Mouse (Mus musculus): ENCODE data around the gene 3300002I08Rik. TPM values are rescaled to one million over a fixed set of nuclear protein-coding genes. Genes with fewer than 3 reads are reported as not detected.
"Not testable (repeated sequence)": the region's sequence is repeated elsewhere in the genome, so short reads cannot be mapped to it uniquely, and the experiment has no call there.

Gene 3300002I08Rik
- 1 to 10 TPM; 4.4 to 5.1 TPM for total RNA-seq (2021)
- 1.7 and 2.1 TPM in 2 replicates for polyA plus RNA-seq (2012; rRNA removed)
- long read RNA-seq, partial matches to known transcripts: 0 of 2 reads
- long read RNA-seq, other reads (novel, unspliced or antisense): 2 of 2 reads

DNA sequence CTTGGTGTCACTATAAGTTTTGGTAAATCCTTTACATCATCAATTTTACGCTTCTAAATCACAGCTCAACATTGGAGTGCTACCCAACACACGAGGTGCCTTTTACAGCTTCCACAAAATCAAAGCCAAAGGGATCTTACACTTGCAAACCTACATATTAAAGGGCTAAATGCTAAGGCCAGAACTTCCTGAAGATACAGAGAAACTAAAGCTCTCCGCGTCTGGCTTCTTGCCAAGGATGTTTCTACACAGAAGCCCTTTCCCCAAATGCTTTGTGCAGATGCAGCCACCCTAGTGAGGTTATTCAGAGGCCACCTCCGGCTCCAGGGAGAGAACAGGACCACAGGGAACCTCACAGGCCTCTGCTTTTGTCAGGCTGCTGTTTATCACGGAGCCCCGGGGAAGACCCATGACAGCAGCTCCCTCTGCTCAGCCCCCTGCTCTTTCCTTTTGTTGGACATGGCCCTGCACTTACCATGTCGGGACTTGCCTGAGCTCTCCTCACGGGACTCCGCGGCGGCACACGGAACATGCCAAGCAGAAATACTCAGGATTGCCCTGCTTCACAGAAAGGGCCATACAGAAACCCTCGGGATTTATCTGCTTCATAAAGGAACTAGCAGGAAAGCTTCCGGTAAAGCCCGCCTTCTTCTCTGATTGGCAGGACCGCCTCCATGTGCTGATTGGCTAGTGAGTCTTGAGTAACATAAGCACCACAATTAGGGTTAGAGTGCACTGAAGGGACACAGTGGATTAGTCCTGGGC lies at the start of gene 3300002I08Rik:
3300002I08Rik (minus strand) TSS at position 653 of the 765 bp plus-strand sequence.
- peak; percentile 93 for DNase-seq

DNA sequence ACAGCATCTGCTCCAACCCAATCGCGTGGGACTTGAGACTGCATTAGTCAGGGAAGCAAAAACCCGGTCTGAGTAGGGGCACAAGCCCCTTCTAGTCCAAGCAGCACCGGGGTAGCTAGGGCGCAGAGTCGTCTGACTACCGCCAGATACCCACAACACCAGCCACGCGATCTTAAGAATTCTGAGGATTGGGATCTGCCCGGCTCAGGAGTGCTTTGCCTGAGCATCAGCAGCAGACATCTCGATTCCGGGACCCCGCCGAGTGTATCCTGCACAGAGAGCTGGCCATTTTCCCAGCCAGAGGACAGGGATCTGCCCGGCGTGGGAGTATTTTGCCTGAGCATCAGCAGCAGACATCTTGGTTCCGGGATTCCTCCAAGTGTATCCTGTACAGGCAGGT lies 49.6 kb upstream of the 3300002I08Rik start:
- not testable (repeated sequence) for DNase-seq

DNA sequence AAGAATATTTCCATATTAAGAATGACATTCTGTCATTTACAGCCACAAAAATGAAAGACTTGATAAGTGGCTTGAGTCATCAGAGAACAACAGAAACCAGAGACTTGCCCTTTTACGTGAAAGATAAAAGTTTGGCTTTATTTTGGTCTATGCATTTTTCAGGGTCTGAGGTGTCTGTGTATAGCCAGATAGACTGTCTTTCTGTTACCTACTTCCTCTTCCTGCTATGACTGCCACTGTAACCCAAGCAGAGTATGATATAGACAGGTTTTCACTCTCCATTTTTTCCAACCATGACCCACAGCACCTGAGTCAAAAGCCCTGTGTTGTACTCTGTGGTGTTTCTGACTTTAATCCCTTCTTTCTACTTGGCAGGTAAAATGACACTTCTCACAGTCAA lies 27.6 kb upstream of the 3300002I08Rik start:
- no peak for DNase-seq

DNA sequence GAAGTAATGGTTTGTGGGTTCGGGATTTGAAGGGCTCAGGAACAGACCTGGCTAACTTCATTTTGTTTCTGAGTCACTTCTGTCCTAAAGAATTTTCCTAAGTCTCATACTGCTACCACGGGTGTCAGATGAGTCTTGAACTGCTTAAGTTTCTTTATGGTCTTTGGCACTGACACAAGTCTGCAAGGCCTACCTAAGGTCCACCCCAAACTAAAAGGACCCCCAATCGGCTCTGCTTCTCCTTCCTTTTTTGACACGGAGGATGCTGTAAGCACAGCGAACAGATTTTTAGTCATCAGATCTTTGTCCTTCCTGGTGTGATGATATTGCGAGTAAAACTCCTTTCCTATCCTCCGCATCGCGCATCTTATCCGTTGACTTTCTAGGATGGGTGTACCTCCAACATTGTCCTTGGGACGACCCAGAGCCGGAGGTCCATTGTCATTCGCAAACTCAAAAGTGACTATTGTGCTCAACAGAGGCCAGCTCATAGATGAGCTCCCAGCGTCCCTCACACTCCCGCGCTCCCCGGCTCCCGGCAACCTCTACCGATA lies 23.1 kb upstream of the 3300002I08Rik start:
- DNase-seq: not testable (repeated sequence)

DNA sequence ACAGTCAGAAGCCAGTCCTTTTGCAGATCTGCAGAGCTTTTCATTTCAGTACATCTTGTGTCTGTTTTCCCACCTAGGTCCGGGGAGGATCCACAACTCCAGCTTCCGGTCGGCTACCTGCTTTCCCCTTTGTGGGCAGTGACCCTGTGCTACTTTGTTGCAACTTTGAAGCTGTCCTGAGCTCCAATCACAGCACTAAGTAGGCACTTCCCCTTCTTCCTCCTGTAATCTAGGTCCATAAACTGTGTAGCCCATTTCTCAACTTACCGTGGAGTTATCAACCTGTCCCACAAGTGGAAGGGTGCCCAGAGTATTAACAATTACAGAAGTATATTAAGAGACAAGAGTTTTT lies 289 bp upstream of the 3300002I08Rik start:
- no peak for DNase-seq

DNA sequence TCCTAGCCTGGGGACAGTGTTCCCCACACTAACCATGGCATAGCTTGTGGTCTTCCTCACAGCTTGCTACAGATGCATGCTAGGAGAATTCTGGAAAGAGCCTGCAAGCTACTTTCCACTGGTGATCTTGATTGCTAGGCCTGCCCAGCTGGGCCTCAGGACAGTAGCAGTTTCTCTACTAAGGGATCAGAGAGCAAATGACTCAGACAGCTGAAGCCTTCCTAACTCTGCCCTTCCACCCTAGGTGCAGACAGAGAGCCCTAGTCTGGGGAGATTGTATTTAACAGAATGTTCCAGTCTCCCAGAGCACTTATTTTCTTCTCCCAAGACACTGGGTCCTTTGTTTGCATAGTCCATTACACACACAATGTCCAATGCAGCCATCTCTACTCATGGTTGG lies 5.4 kb downstream of the 3300002I08Rik start:
- DNase-seq: not testable (repeated sequence)

DNA sequence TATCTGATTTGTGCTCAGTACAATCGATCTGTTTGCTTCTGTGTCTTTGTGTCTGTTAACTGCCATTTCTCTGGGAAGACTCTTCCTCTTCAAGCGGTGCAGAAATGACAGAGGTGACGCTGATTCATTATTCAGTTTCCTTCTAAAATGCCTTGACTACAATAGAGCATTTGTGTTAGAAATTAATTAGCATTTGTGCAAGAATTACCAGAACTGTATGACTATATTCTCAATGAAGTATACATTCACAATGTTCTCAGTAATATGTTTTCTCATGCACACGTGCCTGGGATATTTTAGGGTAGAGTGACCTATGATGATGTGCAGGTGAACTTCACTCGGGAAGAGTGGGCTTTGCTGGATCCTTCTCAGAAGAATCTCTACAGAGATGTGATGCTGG lies 39.2 kb downstream of the 3300002I08Rik start, which contains the start of gene Gm10130:
Gm10130 (plus strand) TSS at position 301 of the 400 bp plus-strand sequence.
- no peak for DNase-seq

DNA sequence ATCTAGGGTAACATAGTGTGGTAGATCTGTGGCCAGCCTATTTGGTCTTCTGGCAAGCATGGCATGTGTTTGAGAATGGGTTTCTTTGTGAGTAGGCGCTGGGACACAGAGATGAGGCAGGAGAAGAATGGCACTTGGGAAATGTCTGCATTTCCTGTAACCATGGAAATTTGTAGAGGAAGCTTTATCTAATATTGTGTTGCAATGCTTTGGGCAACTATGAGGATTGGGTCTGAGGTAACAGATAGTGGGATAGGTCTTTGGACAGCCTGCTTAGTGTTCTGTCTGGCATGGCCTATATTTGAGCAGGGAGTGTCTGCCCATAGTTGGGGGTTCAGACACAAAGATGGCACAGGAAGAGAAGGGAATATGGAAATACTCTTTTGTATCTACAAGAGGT lies 43.6 kb downstream of the 3300002I08Rik start:
- DNase-seq: no peak

DNA sequence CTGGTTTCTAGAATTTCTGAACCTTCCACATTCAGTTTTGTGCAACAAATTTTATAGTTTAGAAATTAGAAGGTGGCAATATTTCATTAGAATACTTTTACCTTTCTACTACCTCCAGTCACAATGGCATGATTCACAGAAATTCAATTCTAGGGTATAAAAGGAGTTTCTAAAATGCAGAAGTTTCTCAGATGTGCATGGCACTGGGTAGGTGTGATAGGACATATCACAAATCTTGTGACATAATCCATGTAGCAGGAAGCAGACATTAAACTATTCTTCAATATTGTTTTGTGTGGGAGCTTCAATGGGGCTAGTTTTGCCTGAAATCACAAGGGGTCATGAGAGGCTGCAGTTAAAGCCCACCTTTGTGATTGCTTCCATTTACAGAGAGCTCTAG lies 46.4 kb downstream of the 3300002I08Rik start:
- DNase-seq: no peak

DNA sequence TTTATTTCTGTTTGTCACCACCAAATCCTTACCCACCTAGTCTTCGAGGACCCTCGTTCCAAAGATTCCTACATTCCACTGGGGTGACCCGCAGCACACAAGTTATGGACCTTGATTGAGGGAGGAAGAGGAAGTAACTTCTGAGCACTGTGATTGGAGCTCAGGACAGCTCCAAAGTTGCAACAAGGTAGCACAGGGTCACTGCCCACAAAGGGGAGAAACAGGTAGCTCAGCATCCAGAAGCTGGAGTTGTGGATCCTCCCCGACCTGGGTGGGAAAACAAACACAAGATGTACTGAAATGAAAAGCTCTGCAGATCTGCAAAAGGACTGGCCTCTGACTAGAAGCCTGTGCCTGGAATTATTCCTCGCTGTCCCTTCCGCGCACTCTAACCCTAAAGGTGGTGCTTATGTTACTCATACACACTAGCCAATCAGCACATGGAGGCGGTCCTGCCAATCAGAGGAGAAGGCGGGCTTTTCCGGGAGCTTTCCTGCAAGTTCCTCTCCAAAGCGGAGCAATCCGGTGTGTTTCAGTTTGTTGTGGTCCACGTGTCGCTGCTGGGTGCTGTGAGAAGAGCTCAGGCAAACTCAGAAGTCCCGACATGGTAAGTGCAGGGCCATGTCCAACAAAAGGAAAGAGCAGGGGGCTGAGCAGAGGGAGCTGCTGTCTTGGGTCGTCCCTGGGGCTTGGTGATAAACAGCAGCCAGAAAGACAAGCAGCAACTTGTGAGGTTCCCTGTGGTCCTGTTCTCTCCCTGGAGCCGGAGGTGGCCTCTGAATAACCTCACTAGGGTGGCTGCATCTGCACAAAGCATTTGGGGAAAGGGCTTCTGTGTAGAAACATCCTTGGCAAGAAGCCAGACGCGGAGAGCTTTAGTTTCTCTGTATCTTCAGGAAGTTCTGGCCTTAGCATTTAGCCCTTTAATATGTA lies 51.3 kb downstream of the 3300002I08Rik start:
- DNase-seq: peak; percentile 95

DNA sequence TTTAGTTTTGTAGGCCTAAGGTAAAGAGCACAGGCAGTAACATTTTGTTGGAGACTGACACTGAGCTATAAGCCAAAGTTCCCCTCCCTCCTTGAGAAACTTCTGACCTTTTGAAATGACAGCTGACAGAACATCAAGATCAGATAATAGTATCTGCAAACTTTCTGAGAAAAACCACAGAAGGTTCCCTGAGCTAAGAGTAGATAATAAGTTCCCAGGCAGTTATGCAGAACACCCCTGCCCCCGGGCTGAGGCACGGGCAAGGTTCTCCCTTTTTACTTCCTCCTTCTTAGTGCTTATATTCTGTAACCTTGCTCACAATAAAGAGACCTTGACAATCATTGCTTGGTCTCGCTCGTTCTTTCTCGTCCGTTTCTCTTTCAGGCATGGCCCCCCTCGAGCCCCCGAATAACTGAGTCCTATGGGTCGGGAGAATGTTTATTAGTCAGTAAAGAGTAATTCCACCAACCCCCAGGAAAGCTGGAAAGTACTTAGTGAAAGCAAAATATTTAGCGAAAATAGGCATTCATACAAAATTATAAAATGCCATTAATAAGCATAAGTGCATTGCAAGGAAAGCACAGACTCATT lies 55.3 kb downstream of the 3300002I08Rik start:
- no peak for DNase-seq

DNA sequence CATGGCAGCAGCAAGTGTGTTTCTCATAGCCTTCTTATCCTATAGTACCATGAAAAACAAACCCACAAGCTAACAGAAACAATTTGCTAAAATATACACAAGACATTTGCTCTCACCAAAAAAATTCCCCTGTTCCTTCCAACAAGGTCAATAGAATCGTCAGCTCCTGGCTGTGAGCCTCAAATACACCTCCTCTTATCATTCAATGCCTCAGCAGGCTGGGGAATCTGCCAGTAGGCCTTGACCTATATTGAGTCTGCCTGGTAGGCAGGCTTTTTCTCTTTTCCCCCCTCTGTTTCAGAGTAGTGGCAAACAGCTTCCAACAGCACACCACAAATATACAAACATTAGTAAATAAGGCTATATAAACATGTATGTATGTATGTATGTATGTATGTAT lies 63.5 kb downstream of the 3300002I08Rik start:
- DNase-seq: peak; percentile 83

DNA sequence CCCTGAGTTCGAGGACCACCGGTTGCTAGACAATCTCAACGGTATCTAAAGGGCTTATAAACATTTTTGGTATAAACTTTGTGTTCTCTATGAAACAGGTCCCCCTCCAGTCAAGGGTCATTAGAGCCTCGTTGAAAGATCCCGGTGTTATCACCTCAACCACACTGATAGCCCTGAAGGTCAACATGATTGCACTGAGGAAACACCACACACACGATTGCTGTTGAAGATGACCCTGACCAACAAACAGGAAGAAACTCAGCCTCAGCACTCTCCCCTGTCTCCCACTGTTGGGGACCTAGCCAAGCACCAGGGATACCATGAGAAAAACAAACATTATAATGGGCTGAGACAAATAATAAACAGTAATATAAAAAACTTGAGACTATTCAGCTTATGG lies 68.9 kb downstream of the 3300002I08Rik start:
- DNase-seq: no peak

Other genes with a start within 250 kb of the 3300002I08Rik start
- 1 to 10 TPM; 4.7 to 7.4 TPM for gene Zfp120, start 226.1 kb downstream of the 3300002I08Rik start, total RNA-seq (2021)
- gene Zfp120, start 226.1 kb downstream of the 3300002I08Rik start, polyA plus RNA-seq (2012; rRNA removed): 0.36 and 0.61 TPM in 2 replicates
- not detected for gene Gm10770, start 183.1 kb downstream of the 3300002I08Rik start, total RNA-seq (2021)
- not detected in 2 replicates for gene Gm10770, start 183.1 kb downstream of the 3300002I08Rik start, polyA plus RNA-seq (2012; rRNA removed)
- under 1 TPM; 0.58 to 0.66 TPM for gene Gm14139, start 181.0 kb downstream of the 3300002I08Rik start, total RNA-seq (2021)
- not detected in 2 replicates for gene Gm14139, start 181.0 kb downstream of the 3300002I08Rik start, polyA plus RNA-seq (2012; rRNA removed)
- 1 to 10 TPM; 5.5 to 8.7 TPM for gene Zfp937, start 144.7 kb downstream of the 3300002I08Rik start, total RNA-seq (2021)
- 0.08 and 0.13 TPM in 2 replicates for gene Zfp937, start 144.7 kb downstream of the 3300002I08Rik start, polyA plus RNA-seq (2012; rRNA removed)
- 1 to 10 TPM; 4.6 to 6.7 TPM for gene Gm21994, start 107.2 kb downstream of the 3300002I08Rik start, total RNA-seq (2021)
- gene Gm21994, start 107.2 kb downstream of the 3300002I08Rik start, polyA plus RNA-seq (2012; rRNA removed): not detected in 2 replicates
- gene Gm14124, start 105.2 kb downstream of the 3300002I08Rik start, total RNA-seq (2021): under 1 TPM; 0.23 to 0.35 TPM
- not detected in 2 replicates for gene Gm14124, start 105.2 kb downstream of the 3300002I08Rik start, polyA plus RNA-seq (2012; rRNA removed)
- 1 to 10 TPM; 3.0 to 4.7 TPM for gene Gm10130, start 39.1 kb downstream of the 3300002I08Rik start, total RNA-seq (2021)
- not detected in 2 replicates for gene Gm10130, start 39.1 kb downstream of the 3300002I08Rik start, polyA plus RNA-seq (2012; rRNA removed)
- gene Zfp442, start 88.7 kb upstream of the 3300002I08Rik start, total RNA-seq (2021): 1 to 10 TPM; 4.7 to 5.8 TPM
- gene Zfp442, start 88.7 kb upstream of the 3300002I08Rik start, polyA plus RNA-seq (2012; rRNA removed): 0.04 and 0.19 TPM in 2 replicates
- 1 to 10 TPM in 1 of 2 experiments, under 1 TPM in 1; 0.89 to 1.7 TPM for gene Zfp345, start 122.3 kb upstream of the 3300002I08Rik start, total RNA-seq (2021)
- gene Zfp345, start 122.3 kb upstream of the 3300002I08Rik start, polyA plus RNA-seq (2012; rRNA removed): not detected in 2 replicates
- gene Cst7, start 207.7 kb upstream of the 3300002I08Rik start, total RNA-seq (2021): not detected
- gene Cst7, start 207.7 kb upstream of the 3300002I08Rik start, polyA plus RNA-seq (2012; rRNA removed): 0.18 and 0.20 TPM in 2 replicates
- gene Apmap, start 245.8 kb upstream of the 3300002I08Rik start, total RNA-seq (2021): 100 to 1,000 TPM; 113 to 195 TPM
- 45.3 and 46.1 TPM in 2 replicates for gene Apmap, start 245.8 kb upstream of the 3300002I08Rik start, polyA plus RNA-seq (2012; rRNA removed)

All from adrenal gland, adult 2 months (tissue).